Mouse (Mus musculus): ENCODE measurements at regions not wholly inside any gene's neighbourhood (a gene's known extent, or its start where the extent isn't known, plus 50 kb on each side); places are given as distances from the start of the nearest gene placed in this dataset.

- no peak for DNase-seq
These were observed 332.1 kb upstream of the Zfp637 start for GRCm38 (mm10) chr6:117508860-117509259.

- DNase-seq = no peak
These were observed 331.0 kb upstream of the Zfp637 start for GRCm38 (mm10) chr6:117510026-117510425.

- DNase-seq = no peak
These were observed 326.1 kb upstream of the Zfp637 start for GRCm38 (mm10) chr6:117514831-117515230.

DNA sequence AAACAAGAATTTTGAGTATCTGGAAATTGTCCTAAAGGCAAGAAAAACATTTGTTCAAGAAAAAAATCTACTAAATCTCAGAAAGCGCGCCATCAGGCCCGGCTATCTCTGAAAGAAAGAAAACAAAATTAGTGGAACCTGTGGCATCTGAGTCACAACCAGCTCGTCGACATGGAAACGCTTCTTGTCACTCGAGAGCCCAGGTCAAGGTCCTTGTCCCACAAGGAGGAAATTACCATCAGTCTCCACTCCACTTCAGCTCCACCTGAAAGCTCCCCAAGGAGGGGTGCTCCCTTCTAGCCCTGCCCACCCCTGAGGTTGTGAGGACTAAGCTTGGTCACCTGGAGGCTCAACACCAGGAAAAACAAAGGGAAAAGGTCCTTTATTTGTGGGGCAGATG, 324.1 kb upstream of the Zfp637 start:
- DNase-seq = no peak

DNA sequence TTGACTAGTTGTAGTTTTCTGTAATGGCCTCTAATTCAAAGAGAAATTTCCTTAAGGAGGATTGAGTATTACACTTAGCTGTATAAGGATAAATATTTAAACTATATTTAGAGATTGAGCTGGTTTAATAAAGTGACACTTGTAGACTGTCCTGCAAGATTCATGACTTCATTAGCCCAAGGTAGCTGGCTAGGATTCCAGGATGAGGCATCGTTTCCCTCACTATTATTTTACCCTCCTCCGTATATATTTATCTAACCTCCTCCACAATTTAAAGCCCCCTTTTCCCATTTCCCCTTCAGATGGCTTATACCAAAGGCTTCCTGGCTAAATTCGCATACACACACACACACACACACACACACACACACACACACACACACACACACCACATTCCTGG, 322.0 kb upstream of the Zfp637 start:
- DNase-seq = no peak

DNA sequence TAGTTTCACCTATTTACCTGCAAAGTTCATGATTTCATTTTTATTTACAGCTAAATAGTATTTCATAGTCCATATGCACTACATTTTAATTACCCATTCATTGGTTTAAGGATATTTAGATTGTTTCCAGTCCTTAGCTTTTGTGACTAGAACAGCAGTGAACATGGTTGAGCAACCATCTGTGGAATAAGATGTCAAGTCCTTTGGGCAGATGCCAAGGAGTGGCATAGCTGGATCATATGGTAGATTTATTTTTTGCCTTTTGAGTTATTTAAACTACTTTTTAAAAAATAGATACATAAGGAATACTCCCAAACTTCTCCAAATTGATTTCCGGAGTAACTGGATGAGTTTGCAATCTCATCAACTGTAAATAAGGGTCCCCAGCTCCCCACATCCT, 321.5 kb upstream of the Zfp637 start:
- no peak for DNase-seq

- DNase-seq = no peak
These were observed 314.6 kb upstream of the Zfp637 start for GRCm38 (mm10) chr6:117526161-117526935.

GRCm38 (mm10) chr6:117527526-117527925, 313.5 kb upstream of the Zfp637 start:
- DNase-seq = no peak

DNA sequence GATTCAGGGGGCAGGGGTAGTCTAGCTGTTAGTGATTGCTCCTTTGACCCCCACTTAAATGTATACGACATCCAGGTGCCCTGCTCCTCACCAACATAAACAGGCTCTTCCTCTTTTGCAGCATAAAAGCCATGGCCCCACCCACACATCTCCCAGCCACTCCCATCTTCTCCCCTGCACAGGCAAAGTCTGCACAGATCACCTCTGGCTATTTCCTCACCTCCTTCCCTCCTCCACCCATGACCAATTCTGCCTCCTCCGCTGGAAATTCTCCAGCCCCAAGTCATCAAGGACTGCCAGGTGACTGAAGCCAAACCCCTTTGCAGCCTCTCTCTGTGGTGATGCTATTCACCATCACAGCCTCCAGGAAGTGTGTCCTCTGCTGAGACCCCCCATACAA, 306.8 kb upstream of the Zfp637 start:
- no peak for DNase-seq

GRCm38 (mm10) chr6:117534991-117535390, 306.0 kb upstream of the Zfp637 start:
- DNase-seq = no peak

DNA sequence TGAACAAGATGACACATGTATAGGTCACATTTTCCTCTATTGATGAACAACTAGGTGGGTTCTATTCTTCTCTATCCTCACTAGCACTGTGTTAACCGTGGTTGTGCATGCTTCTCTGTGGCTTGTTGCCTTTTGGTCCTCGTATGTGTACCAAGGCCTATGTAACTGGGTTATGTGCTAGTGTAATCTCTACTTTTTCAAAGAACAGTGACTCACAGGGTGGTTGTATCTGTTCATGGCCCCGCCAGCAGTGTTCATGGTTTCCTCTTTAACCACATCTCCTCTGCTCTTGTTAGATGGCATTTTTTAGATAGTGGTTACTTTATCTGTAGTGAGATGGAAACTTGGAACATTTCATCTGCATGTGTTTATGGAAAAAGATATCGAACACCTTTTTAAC, 304.9 kb upstream of the Zfp637 start:
- no peak for DNase-seq

- no peak for DNase-seq
These were observed 298.5 kb upstream of the Zfp637 start for GRCm38 (mm10) chr6:117542431-117542830.

GRCm38 (mm10) chr6:117544276-117545196, 296.4 kb upstream of the Zfp637 start:
- DNase-seq = no peak

DNA sequence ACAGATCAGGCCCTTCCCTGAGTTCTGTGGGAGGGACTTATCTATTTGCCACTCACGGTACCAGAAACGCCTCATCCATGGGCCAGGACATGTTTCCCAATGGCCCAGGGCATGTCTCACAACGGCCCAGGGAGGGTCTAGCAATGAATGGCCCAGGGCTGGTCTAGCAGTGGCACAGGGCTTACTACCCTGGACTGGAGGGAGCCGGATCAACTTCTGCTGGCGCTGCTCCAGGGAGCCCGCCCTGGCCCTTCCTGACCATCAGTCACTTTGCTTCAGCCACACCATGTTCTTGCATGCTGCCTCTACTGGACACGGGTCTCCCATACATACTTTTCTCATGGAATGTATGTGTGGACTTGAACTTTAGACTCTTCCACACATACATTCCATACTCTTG, 290.1 kb upstream of the Zfp637 start:
- DNase-seq = no peak

GRCm38 (mm10) chr6:117552006-117552667, 288.8 kb upstream of the Zfp637 start:
- peak; percentile 39 for DNase-seq

GRCm38 (mm10) chr6:117563159-117563558, 277.8 kb upstream of the Zfp637 start:
- no peak for DNase-seq

DNA sequence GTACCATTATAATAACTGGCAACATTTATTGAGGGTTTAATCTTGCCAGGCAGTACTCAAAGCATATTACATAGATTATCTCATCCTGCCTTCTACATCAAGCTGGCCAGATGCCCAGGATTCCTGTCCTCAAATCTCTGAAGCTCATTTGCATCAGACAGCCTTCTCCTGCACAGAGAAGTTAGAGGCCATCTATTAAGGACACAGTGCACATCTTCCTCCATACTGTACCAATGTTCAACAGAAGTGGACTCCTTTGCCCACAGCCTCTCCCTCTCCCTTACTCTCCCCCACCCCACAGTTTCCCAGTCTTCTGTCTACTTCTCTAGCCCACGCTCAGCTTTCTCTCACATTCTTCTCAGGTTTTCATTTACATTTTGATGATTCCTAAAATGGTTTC, 277.3 kb upstream of the Zfp637 start:
- no peak for DNase-seq

- no peak for DNase-seq
These were observed 274.2 kb upstream of the Zfp637 start for GRCm38 (mm10) chr6:117566786-117567185.

GRCm38 (mm10) chr6:117567691-117568090, 273.3 kb upstream of the Zfp637 start:
- no peak for DNase-seq

DNA sequence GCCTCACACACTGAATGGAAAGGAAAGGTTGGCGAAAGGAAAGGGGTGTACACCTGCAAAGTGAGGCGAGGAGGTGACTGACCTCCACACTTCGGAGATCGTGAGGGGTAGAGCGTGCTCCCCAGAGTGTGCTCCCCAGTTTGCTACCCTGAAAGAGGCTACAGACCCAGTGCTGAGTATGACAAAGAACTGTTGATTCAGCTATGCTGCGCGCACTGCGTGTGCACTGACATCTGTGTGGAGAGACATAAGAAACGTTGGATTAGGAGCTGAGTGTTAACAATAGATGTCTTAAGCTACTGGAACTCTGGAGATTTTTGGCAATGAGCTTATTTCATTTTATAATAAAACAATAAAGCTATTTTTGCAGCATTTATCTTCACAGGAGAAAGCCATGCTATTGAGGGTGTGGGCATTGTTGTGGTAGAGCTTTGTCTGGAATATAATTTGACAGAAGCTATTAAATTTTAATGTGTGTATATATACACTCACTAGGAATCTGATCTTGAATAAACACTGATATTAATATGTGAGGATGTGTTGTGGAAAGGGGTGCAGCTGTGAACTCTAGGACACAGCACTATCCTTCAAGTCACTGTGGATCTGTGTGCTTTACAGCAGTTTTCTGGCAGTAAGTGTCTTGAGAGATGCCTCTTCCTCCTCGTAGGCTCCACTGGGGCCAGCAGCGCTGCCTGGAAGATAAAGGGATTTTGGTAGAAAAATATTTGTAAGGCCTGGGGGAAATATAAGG, 271.2 kb upstream of the Zfp637 start:
- no peak for DNase-seq

- no peak for DNase-seq
These were observed 270.6 kb upstream of the Zfp637 start for GRCm38 (mm10) chr6:117570346-117570745.

- no peak for DNase-seq
These were observed 270.2 kb upstream of the Zfp637 start for GRCm38 (mm10) chr6:117570791-117571190.

All from gastrocnemius, postnatal 25 days (tissue).